Mouse (Mus musculus) lung, embryonic 14.5 days (tissue): ENCODE measurements around the gene N4bp2l1. TPM values are rescaled to one million over a fixed set of nuclear protein-coding genes. Genes with fewer than 3 reads are reported as not detected.
"Not testable (repeated sequence)": the region's sequence is repeated elsewhere in the genome, so short reads cannot be mapped to it uniquely, and the experiment has no call there.

Experiments used
- ATAC-seq: fragments of 200-750 bp; cut with Nextera tagmentation; 2 replicates; pipeline ENCODE4 v1.8.0; 2017; ENCODE audit warnings: mild to moderate bottlenecking, moderate TSS enrichment, moderate library complexity; ENCODE audit not compliant: insufficient read depth
- DNase-seq: peaks from one replicate; pipeline ENCODE4 v3.0.0-alpha.2; 2015
- H3K27ac ChIP-seq: fragments of 300-500 bp; sonication (generic); 2 replicates; pipeline ENCODE4 v1.5.1; 2014; ENCODE audit warnings: low read depth, mild to moderate bottlenecking, moderate library complexity
- H3K27me3 ChIP-seq: fragments of 300-500 bp; sonication (generic); 2 replicates; pipeline ENCODE4 v1.6.1; 2014; ENCODE audit warnings: low read length, control low read depth; ENCODE audit not compliant: insufficient read depth
- H3K36me3 ChIP-seq: fragments of 300-500 bp; sonication (generic); 2 replicates; pipeline ENCODE4 v1.6.1; 2014; ENCODE audit warnings: control low read depth; ENCODE audit not compliant: insufficient read depth
- H3K4me1 ChIP-seq: fragments of 300-500 bp; sonication (generic); 2 replicates; pipeline ENCODE4 v1.6.1; 2014; ENCODE audit warnings: antibody characterized with exemption, control low read depth; ENCODE audit not compliant: insufficient read depth
- H3K4me2 ChIP-seq: fragments of 300-500 bp; sonication (generic); 2 replicates; pipeline ENCODE4 v1.6.1; 2014; ENCODE audit warnings: mild to moderate bottlenecking
- H3K4me3 ChIP-seq: fragments of 300-500 bp; sonication (generic); 2 replicates; pipeline ENCODE4 v1.5.1; 2014; ENCODE audit warnings: low read depth, low read length
- H3K9ac ChIP-seq: fragments of 300-500 bp; sonication (generic); 2 replicates; pipeline ENCODE4 v1.6.1; 2014
- H3K9me3 ChIP-seq: fragments of 300-500 bp; sonication (generic); 2 replicates; pipeline ENCODE4 v1.6.1; 2016; ENCODE audit warnings: low read depth, low read length, control low read depth
- CTCF ChIP-seq: IDR thresholded peaks from 2 replicates; pipeline ENCODE4 v1.5.1; 2016; ENCODE audit warnings: antibody characterized with exemption, low read depth
- WGBS: fragments of 180-500 bp; shearing (Covaris S2); extraction: QIAGEN DNeasy Blood & Tissue Kit; methylation state at CpG from one replicate; pipeline ENCODE4 v1.1.7; 2014; 5-methylcytosine and 5-hydroxymethylcytosine counted together
- polyA plus RNA-seq: library from polyadenylated mRNA; unstranded; fragments of >200 nt; fragmentation: Nextera tagmentation; extraction: Ambion mirVana; gene quantifications from 2 replicates; pipeline ENCODE4 v1.2.1, GENCODE M21; 2014

Gene N4bp2l1
- polyA plus RNA-seq = 4.5 TPM in 2 replicates

DNA sequence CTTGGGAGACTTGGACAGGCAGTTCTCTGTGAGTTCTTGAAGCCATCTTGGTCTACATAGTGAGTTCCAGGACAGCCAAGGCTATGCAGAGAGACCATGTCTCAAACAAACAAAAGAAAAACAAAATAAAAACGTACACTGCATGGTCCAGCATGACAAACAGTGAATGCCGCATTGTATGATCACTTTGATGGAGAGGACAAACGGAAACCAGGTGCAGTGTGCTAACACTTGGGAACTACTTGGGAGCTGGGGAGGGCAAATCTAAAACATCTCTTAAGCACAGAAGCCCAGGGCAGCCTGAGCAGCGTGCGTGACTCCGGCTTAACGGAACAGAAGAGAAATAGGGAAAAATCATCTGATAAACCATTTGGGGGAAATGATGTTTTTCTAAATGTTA, at the start of gene N4bp2l1:
Gene N4bp2l1 (minus strand): TSS at position 101 of the 400 bp plus-strand sequence.
- H3K27me3 ChIP-seq = peaks cover 18% of the 10 kb centered on the region
- H3K36me3 ChIP-seq = no peaks in the 10 kb centered on the region
- H3K4me1 ChIP-seq = 0 out of 2 replicates have a peak, but pooled peaks cover 4% of the 10 kb centered on the region
- no peaks in the 10 kb centered on the region for H3K9me3 ChIP-seq
- 71% methylated on average over 7 of the region's 7 CpGs for WGBS
- no peak within 1 kb of the TSS for H3K4me3 ChIP-seq
- no peak for ATAC-seq
- no peak within 1 kb of the TSS for H3K27ac ChIP-seq
- TF ChIP-seq CTCF = no peak
- no peak within 1 kb of the TSS for H3K4me2 ChIP-seq
- DNase-seq = no peak
- H3K9ac ChIP-seq = no peak within 1 kb of the TSS

DNA sequence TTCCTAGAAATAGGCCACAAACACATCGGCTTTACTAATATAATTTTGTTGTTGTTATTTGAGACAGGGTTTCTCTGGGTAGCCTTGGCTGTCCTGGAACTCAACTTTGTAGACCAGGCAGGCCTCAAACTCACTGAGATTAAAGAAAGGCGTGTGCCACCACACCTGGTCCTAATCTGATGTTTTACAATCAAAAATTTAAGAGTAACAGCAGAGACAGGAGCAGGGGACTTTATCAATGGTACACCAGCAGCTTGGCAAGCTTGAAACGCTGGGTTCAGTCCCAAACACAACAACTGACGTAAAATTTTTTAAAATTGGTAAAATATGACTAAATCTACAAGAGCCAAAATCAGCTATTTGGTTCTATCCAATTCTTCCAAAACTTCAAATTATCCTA, 47.9 kb upstream of the N4bp2l1 start:
- ATAC-seq = no peak
- WGBS = 91% methylated on average over 4 of the region's 4 CpGs
- Histone ChIP-seq H3K36me3 (peaks cover 70% of the 10 kb centered on the region), H3K4me3 (no peak overlapping the region), H3K4me1 (no peaks in the 10 kb centered on the region), H3K9ac (no peak overlapping the region), H3K27ac (no peak overlapping the region), H3K9me3 (no peaks in the 10 kb centered on the region), H3K4me2 (no peak overlapping the region), H3K27me3 (no peaks in the 10 kb centered on the region)
- no peak for DNase-seq
- no peak for TF ChIP-seq CTCF

DNA sequence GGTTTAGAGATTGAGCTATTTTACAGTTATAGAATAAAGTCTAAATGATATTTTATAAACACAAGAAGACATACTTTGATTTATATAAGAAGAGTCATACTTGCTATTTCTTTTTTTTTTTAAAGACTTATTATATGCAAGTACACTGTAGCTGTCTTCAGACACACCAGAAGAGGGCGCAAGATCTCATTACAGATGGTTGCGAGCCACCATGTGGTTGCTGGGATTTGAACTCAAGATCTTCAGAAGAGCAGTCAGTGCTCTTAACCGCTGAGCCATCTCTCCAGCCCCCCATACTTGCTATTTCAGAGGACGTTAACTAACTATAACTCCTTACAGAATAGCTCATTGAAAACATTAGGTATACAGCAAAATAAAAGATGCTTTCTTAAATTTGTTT, 46.4 kb upstream of the N4bp2l1 start:
- H3K27me3 ChIP-seq, ATAC-seq, DNase-seq, H3K4me1 ChIP-seq, H3K9me3 ChIP-seq, H3K27ac ChIP-seq, H3K9ac ChIP-seq, H3K4me2 ChIP-seq, H3K4me3 ChIP-seq: not testable (repeated sequence)
- H3K36me3 ChIP-seq = peaks cover 55% of the 10 kb centered on the region
- WGBS = 92% methylated on average over 4 of the region's 4 CpGs

- TF ChIP-seq CTCF = no peak
- H3K9me3 ChIP-seq = no peaks in the 10 kb centered on the region
- DNase-seq (no peak), ATAC-seq (no peak)
- peaks cover 59% of the 10 kb centered on the region for H3K36me3 ChIP-seq
- no peak overlapping the region for H3K9ac ChIP-seq
- no peak overlapping the region for H3K4me3 ChIP-seq
- 78% methylated on average over 3 of the region's 3 CpGs for WGBS
- H3K4me1 ChIP-seq = no peaks in the 10 kb centered on the region
- H3K27me3 ChIP-seq = no peaks in the 10 kb centered on the region
- H3K4me2 ChIP-seq = no peak overlapping the region
- no peak overlapping the region for H3K27ac ChIP-seq
These were observed 44.5 kb upstream of the N4bp2l1 start for GRCm38 (mm10) chr5:150641440-150641839.

- no peak for DNase-seq
- ATAC-seq = no peak
These were observed 32.7 kb upstream of the N4bp2l1 start for GRCm38 (mm10) chr5:150629692-150630091.

DNA sequence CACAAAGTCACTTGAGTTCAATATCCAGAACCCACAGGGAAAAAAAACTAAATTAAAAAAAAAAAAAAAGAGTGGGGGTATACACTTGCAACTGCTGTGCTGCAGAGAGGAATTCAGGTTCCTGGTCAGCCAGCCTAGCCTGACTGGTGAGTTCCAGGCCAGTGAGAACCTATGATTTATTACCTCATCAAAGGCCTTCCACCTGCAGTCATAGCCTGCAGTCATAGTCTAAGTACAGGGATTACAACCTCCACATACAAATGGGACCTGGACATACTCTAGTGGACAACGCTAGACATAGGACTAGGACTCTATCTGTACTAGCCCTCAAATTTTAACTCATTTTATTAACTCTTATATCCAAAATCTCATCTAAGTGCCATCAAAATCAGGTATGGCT, 32.3 kb upstream of the N4bp2l1 start:
- Histone ChIP-seq H3K9ac (no peak overlapping the region), H3K27ac (no peak overlapping the region), H3K4me1 (no peaks in the 10 kb centered on the region), H3K36me3 (peaks cover 4% of the 10 kb centered on the region; the same call in 1 of the 2 replicates), H3K4me2 (no peak overlapping the region), H3K9me3 (no peaks in the 10 kb centered on the region), H3K4me3 (no peak overlapping the region), H3K27me3 (no peaks in the 10 kb centered on the region)
- DNase-seq (no peak), ATAC-seq (no peak)
- TF ChIP-seq CTCF = no peak
- 94% methylated on average over 1 of the region's 1 CpGs for WGBS

More at GRCm38 (mm10) chr5:150629692-150630091, 32.7 kb upstream of the N4bp2l1 start:
- no peak overlapping the region for H3K4me3 ChIP-seq
- no peak for TF ChIP-seq CTCF
- H3K4me2 ChIP-seq = no peak overlapping the region
- H3K27me3 ChIP-seq = no peaks in the 10 kb centered on the region
- H3K36me3 ChIP-seq = peaks cover 4% of the 10 kb centered on the region; the same call in 1 of the 2 replicates
- 85% methylated on average over 2 of the region's 2 CpGs for WGBS
- no peak overlapping the region for H3K9ac ChIP-seq
- H3K27ac ChIP-seq = no peak overlapping the region
- no peaks in the 10 kb centered on the region for H3K4me1 ChIP-seq
- no peaks in the 10 kb centered on the region for H3K9me3 ChIP-seq

DNA sequence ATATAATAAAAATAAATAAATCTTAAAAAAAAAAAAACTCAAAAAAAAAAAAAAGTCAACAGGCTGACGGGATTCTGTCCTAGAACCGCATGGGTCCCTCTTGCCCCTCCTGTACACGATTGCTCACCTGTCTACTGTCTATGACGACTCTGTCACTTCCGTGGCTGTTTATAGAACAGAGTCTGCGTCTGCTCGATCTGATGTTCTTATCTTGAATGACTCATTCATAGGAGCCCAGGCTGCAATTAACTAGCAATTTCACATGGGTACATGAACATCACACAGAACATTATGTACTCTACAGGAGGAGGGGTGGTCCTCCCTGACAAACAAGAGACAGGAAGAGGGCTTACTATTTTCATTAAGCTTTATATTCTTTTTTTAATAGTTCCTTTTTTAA, 28.5 kb upstream of the N4bp2l1 start:
- WGBS = 67% methylated on average over 7 of the region's 7 CpGs
- DNase-seq = no peak
- H3K4me3 ChIP-seq = no peak overlapping the region
- H3K9me3 ChIP-seq = no peaks in the 10 kb centered on the region
- H3K4me2 ChIP-seq = no peak overlapping the region
- H3K9ac ChIP-seq = no peak overlapping the region
- no peaks in the 10 kb centered on the region for H3K36me3 ChIP-seq
- no peak for ATAC-seq
- H3K27me3 ChIP-seq = no peaks in the 10 kb centered on the region
- H3K27ac ChIP-seq = no peak overlapping the region
- no peaks in the 10 kb centered on the region for H3K4me1 ChIP-seq
- TF ChIP-seq CTCF = no peak

DNA sequence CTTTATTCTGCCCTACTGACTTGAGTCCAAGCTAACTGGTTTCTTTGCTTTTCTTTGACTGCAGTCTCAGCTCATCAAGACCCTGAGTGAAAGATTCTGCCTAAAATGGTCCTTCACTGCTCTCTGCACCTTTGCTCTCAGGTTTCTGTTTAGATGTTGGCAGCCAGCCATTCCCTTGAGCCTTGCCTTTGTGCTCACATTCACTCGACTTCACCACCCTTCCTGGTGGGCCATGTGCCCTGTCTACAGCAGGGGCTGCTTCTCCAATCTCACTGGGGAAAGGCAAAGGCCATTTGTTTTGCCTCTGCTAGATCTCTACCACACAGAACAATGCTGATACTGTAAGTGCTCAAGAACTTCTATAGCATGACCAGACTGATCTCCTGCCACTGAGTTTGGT, 25.8 kb upstream of the N4bp2l1 start:
- TF ChIP-seq CTCF = no peak
- WGBS = 6% methylated on average over 1 of the region's 1 CpGs
- Histone ChIP-seq H3K4me1 (no peaks in the 10 kb centered on the region), H3K4me2 (no peak overlapping the region), H3K9ac (no peak overlapping the region), H3K4me3 (no peak overlapping the region), H3K36me3 (no peaks in the 10 kb centered on the region), H3K27me3 (no peaks in the 10 kb centered on the region), H3K27ac (no peak overlapping the region), H3K9me3 (no peaks in the 10 kb centered on the region)
- ATAC-seq (peak; percentile 80), DNase-seq (peak; percentile 69)
